Comparison of ENCODE assay signal across 8 mouse cellular contexts in genomic region chr2:29620301-29620827, GRCm38 (mm10). TPM values are rescaled to one million over a fixed set of nuclear protein-coding genes. Genes with fewer than 3 reads are reported as not detected.
DNase-seq lines count a peak whose midpoint lies in the region; ATAC-seq and TF ChIP-seq lines count a peak whose summit lies in the region.

No protein-coding gene starts in this region.

- H3K36me3 ChIP-seq in testis, adult 2 months (ENCODE audit: control insufficient read depth, insufficient read depth, low read length): no peaks in the 10 kb centered on the region
- no peaks in the 10 kb centered on the region for H3K36me3 ChIP-seq in heart, postnatal 0 days (replicated peaks; ENCODE audit: control insufficient read depth, insufficient read depth, low read length)

- peak overlapping the region; percentile 89 for H3K4me3 ChIP-seq in testis, adult 2 months (ENCODE audit: control insufficient read depth, low read depth, low read length)
- H3K4me3 ChIP-seq in heart, postnatal 0 days (ENCODE audit: low read depth, low read length): peak overlapping the region; percentile 63

- TF ChIP-seq EP300 in heart, postnatal 0 days (IDR thresholded peaks at IDR 0.05; ENCODE audit: low read depth): no peak

- no peak for TF ChIP-seq POLR2A in testis, adult 2 months (IDR thresholded peaks at IDR 0.05; ENCODE audit: control insufficient read depth, low read depth, low read length)

- H3K27me3 ChIP-seq in testis, adult 2 months (ENCODE audit: control insufficient read depth, insufficient read depth, low read length): no peaks in the 10 kb centered on the region
- H3K27me3 ChIP-seq in heart, postnatal 0 days (ENCODE audit: control insufficient read depth, insufficient read depth, low read length): no peaks in the 10 kb centered on the region

- no peak for TF ChIP-seq CTCF in testis, adult 2 months (IDR thresholded peaks at IDR 0.05; ENCODE audit: control insufficient read depth, insufficient read depth, insufficient replicate concordance, low read depth, low read length)
- TF ChIP-seq CTCF in heart, postnatal 0 days (IDR thresholded peaks at IDR 0.05; ENCODE audit: low read depth): no peak

- peak overlapping the region; percentile 80 for H3K9ac ChIP-seq in heart, postnatal 0 days (replicated peaks; ENCODE audit: low read depth, low read length)

- DNase-seq in embryo, embryonic 11.5 days (ENCODE audit: low read depth, low spot score): peak; percentile 7
- no peak for DNase-seq in embryo, embryonic 10 days (ENCODE audit: low spot score)
- DNase-seq in testis, postnatal 10 days (ENCODE audit: low spot score): no peak
- peak; percentile 26 for DNase-seq in heart, postnatal 0 days (ENCODE audit: low spot score)
- peak; percentile 32 for DNase-seq in lung, postnatal 36 days
- no peak for DNase-seq in ovary, postnatal 14 days (ENCODE audit: low spot score)

- H3K4me1 ChIP-seq in testis, adult 2 months (ENCODE audit: control insufficient read depth, insufficient read depth, low read length): peaks cover 19% of the 10 kb centered on the region
- peaks cover 38% of the 10 kb centered on the region for H3K4me1 ChIP-seq in heart, postnatal 0 days (ENCODE audit: control insufficient read depth, insufficient read depth)

- WGBS in heart, postnatal 0 days: 3% methylated on average over 15 of the region's 15 CpGs

- no peaks in the 10 kb centered on the region for H3K9me3 ChIP-seq in heart, postnatal 0 days (replicated peaks; ENCODE audit: control insufficient read depth, low read length)

- H3K27ac ChIP-seq in testis, adult 2 months (ENCODE audit: control insufficient read depth, insufficient read depth, low read depth, low read length): 0 out of 2 replicates have a peak overlapping the region, but pooled peaks have one; percentile 1
- H3K27ac ChIP-seq in heart, postnatal 0 days (ENCODE audit: low read depth): peak overlapping the region; percentile 75

- H3K4me2 ChIP-seq in heart, postnatal 0 days (ENCODE audit: low read depth, low read length): peak overlapping the region; percentile 79

- ATAC-seq in heart, postnatal 0 days (ENCODE audit: insufficient read depth, low read depth): peak; percentile 15
- no peak for ATAC-seq in activated CD4-positive, CD25-positive, alpha-beta regulatory T cell, adult 4 months

RNA-seq across cellular contexts. Expression of gene Rapgef1, which starts 0.8 kb away (rescaled TPM):
- polyA plus RNA-seq in testis, adult 2 months (2012; rRNA removed): 58.8 and 59.2 TPM in 2 replicates
- total RNA-seq in heart, postnatal 0 days (2014; rRNA removed; ENCODE audit: low replicate concordance): 47.6 and 64.0 TPM in 2 replicates
- 6.7 and 9.0 TPM in 2 replicates for polyA plus RNA-seq in heart, postnatal 0 days (2015; fragmentation: Nextera tagmentation; extraction: Ambion mirVana)
- polyA plus RNA-seq in activated CD4-positive, CD25-positive, alpha-beta regulatory T cell, adult 4 months (2017; shearing (Covaris generic)): 10 to 100 TPM; 21.9 to 24.0 TPM

Comparison
In these comparisons a context has a peak if more than half of its experiments do, and no peak if none do; other contexts are left out.
1. DNase-seq: peak in embryo, embryonic 11.5 days (single experiment), heart, postnatal 0 days (single experiment) and lung, postnatal 36 days (single experiment); none in embryo, embryonic 10 days (single experiment), testis, postnatal 10 days (single experiment) and ovary, postnatal 14 days (single experiment).